Mouse (Mus musculus) forebrain, embryonic 14.5 days (tissue): ENCODE data around the gene Acot8. TPM values are rescaled to one million over a fixed set of nuclear protein-coding genes. Genes with fewer than 3 reads are reported as not detected.
A peak's percentile ranks its signal among the peaks of the same experiment; 100 is the strongest.
"Not testable (repeated sequence)": the region's sequence is repeated elsewhere in the genome, so short reads cannot be mapped to it uniquely, and the experiment has no call there.

ENCODE experiments used
- ATAC-seq: fragments of 200-750 bp; cut with Nextera tagmentation; 2 replicates; pipeline ENCODE4 v1.8.0; 2017; ENCODE audit warnings: mild to moderate bottlenecking, moderate library complexity
- DNase-seq: peaks from one replicate; pipeline ENCODE4 v3.0.0-alpha.2; 2015; ENCODE audit warnings: low spot score
- H3K27ac ChIP-seq: fragments of 300-500 bp; sonication (generic); 2 replicates; pipeline ENCODE4 v1.5.1; 2014; ENCODE audit warnings: low read depth, mild to moderate bottlenecking, control low read depth, low read length, moderate library complexity
- H3K27me3 ChIP-seq: fragments of 300-500 bp; sonication (generic); replicated peaks from 2 replicates; pipeline ENCODE4 v1.6.1; 2014; ENCODE audit warnings: low read length, control low read depth, mixed read lengths; ENCODE audit not compliant: control insufficient read depth, insufficient read depth
- H3K36me3 ChIP-seq: fragments of 300-500 bp; sonication (generic); 2 replicates; pipeline ENCODE4 v1.6.1; 2014; ENCODE audit warnings: low read length, control low read depth; ENCODE audit not compliant: control insufficient read depth, insufficient read depth
- H3K4me1 ChIP-seq: fragments of 300-500 bp; sonication (generic); 2 replicates; pipeline ENCODE4 v1.6.1; 2014; ENCODE audit warnings: antibody characterized with exemption, low read length, control low read depth; ENCODE audit not compliant: control insufficient read depth, insufficient read depth
- H3K4me2 ChIP-seq: fragments of 300-500 bp; sonication (generic); 2 replicates; pipeline ENCODE4 v1.6.1; 2014; ENCODE audit warnings: mild to moderate bottlenecking, control low read depth, low read length
- H3K4me3 ChIP-seq: fragments of 300-500 bp; sonication (generic); 2 replicates; pipeline ENCODE4 v1.5.1; 2014; ENCODE audit warnings: low read depth, low read length, control low read depth
- H3K9ac ChIP-seq: fragments of 300-500 bp; sonication (generic); 2 replicates; pipeline ENCODE4 v1.6.1; 2014; ENCODE audit warnings: mild to moderate bottlenecking, low read length, control low read depth, moderate library complexity
- H3K9me3 ChIP-seq: fragments of 300-500 bp; sonication (generic); replicated peaks from 2 replicates; pipeline ENCODE4 v1.6.1; 2016; ENCODE audit warnings: low read length, control low read depth, mixed read lengths; ENCODE audit not compliant: control insufficient read depth
- WGBS: fragments of 180-500 bp; shearing (Covaris S2); extraction: QIAGEN DNeasy Blood & Tissue Kit; methylation state at CpG from one replicate; pipeline ENCODE4 v1.1.7; 2014; 5-methylcytosine and 5-hydroxymethylcytosine counted together
- polyA plus RNA-seq: library from polyadenylated mRNA; unstranded; fragments of >200 nt; fragmentation: Nextera tagmentation; extraction: Ambion mirVana; gene quantifications from 2 replicates; pipeline ENCODE4 v1.2.1, GENCODE M21; 2014

The Acot8 gene
- polyA plus RNA-seq, 1 experiment from 2014 or later = 12.0 TPM

DNA sequence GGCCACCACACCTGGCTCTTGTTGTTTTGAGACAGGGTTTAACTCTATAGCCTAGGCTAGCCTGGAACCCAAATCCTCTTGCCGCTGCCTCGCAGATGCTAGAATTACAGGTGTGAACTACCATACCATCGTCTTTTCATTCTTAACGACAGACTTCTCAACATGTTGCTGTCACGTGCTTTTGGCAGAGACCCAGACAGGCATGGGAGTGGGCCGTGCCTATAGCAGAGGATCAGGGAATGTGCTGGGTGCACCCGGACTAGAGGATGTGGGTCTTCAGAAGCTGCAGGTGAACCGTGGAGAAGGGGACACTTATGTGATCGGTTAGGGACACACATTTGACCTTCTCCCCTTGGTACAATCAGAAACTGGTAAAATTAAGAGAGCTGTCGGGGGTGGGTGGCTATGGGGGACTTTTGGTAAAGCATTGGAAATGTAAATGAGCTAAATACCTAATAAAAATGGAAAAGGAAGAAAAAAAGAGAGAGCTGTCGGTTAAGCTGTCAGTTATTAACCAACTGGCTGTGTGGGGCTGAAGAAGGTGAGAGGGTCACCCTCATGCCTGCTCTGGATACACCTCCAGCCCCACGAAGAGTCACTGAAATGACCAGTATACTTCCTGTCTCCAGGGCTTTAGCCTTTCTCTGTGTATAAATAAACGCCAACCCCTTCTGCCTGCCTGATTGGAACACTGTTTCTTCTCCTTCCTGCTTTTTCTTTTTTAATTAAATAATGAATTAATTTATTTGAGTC, 4.3 kb downstream of the Acot8 start:
- Histone ChIP-seq H3K4me2 (no peak overlapping the region), H3K36me3 (peaks cover 43% of the 10 kb centered on the region), H3K4me3 (no peak overlapping the region), H3K4me1 (peaks cover 5% of the 10 kb centered on the region; the same call in 1 of the 2 replicates), H3K9me3 (no peaks in the 10 kb centered on the region), H3K27me3 (no peaks in the 10 kb centered on the region), H3K9ac (no peak overlapping the region), H3K27ac (no peak overlapping the region)
- ATAC-seq = no peak
- 90% methylated on average over 13 of the region's 13 CpGs for WGBS
- no peak for DNase-seq

DNA sequence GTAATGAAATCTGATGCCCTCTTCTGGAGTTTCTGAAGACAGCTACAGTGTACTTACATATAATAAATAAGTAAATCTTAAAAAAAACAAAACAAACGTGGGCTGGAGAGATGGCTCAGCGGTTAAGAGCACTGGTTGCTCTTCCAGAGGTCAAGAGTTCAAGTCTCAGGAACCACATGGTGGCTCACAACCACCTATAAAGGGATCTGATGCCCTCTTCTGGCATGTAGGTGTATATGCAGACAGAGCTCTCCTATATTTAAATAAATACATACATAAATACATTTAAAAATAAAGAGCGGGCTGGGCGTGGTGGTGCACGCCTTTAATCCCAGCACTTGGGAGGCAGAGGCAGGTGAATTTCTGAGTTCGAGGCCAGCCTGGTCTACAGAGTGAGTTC, 6.1 kb downstream of the Acot8 start:
- H3K4me3 ChIP-seq, H3K4me1 ChIP-seq, H3K9ac ChIP-seq, H3K9me3 ChIP-seq, H3K4me2 ChIP-seq, ATAC-seq, H3K27ac ChIP-seq, H3K27me3 ChIP-seq: not testable (repeated sequence)
- peaks cover 56% of the 10 kb centered on the region for H3K36me3 ChIP-seq
- 82% methylated on average over 6 of the region's 6 CpGs for WGBS
- peak; percentile 28 for DNase-seq

DNA sequence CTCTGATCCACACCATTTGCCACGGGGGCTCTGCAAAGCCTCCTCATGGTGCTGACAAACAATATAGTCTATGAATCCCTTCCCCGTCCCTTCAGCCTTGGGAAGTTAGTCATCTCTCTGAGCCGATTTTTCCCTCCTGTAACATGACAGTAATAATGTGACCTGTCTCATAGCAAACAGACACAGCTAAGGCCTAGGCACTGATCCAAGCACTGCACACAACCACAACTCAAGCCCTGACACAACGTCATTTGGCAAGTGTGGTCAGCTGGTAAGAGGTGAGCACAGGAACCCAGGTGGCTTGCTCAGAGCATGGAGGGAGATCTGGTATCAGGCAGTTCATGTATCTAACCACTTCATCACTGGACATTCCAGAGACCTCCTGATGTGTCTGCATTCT, 8.8 kb downstream of the Acot8 start:
- no peak overlapping the region for H3K9ac ChIP-seq
- H3K36me3 ChIP-seq = peaks cover 78% of the 10 kb centered on the region
- no peaks in the 10 kb centered on the region for H3K4me1 ChIP-seq
- no peak overlapping the region for H3K27ac ChIP-seq
- no peak overlapping the region for H3K4me2 ChIP-seq
- H3K4me3 ChIP-seq = no peak overlapping the region
- ATAC-seq = no peak
- 88% methylated on average over 4 of the region's 4 CpGs for WGBS
- H3K27me3 ChIP-seq = no peaks in the 10 kb centered on the region
- no peaks in the 10 kb centered on the region for H3K9me3 ChIP-seq
- no peak for DNase-seq

DNA sequence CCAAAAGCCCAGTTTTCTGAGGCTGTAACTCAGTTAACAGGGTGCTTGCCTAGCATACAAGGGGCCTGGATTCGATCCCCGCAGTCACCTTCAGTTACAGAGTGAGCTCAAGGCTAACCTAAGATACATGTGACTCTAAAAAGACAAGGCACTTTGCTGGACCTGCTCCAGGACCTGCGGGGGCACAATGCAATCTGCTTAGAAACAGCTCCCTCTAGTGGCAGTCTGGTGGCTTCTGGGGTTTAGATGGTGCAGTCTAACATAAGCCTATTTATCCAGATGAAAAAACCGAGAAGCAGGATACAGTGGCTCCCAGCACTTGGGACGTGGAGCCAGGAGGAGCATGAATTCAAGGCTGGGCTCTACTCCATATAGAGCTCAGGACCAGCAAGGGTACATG, 10.4 kb downstream of the Acot8 start:
- Histone ChIP-seq H3K27me3 (no peaks in the 10 kb centered on the region), H3K4me1 (no peaks in the 10 kb centered on the region), H3K9me3 (no peaks in the 10 kb centered on the region), H3K9ac (no peak overlapping the region), H3K4me3 (no peak overlapping the region), H3K4me2 (no peak overlapping the region), H3K27ac (no peak overlapping the region), H3K36me3 (peaks cover 66% of the 10 kb centered on the region)
- peak; percentile 94 for DNase-seq
- ATAC-seq = peak; percentile 38
- 25% methylated on average over 5 of the region's 5 CpGs for WGBS

DNA sequence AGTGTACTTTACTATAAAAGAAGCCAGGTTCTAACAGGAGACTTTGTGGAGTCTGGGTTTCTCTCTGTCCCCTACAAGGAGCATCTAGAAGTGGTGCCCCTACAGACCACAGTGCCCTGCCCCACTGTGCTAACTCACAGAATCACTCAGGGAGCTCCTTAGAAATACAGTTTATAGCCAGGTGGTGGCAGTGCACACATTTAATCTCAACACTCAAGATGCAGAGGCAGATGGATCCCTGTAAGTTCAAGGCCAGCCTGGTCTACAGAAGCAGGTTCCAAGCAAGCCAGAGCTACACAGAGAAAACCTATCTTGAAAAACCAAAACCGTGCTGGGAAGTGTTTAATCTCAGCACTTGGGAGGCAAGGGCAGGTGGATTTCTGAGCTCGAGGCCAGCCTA, 10.9 kb downstream of the Acot8 start:
- H3K9ac ChIP-seq = no peak overlapping the region
- H3K4me2 ChIP-seq = no peak overlapping the region
- ATAC-seq = no peak
- H3K27me3 ChIP-seq = no peaks in the 10 kb centered on the region
- 99% methylated on average over 2 of the region's 2 CpGs for WGBS
- DNase-seq = peak; percentile 20
- H3K27ac ChIP-seq = no peak overlapping the region
- no peaks in the 10 kb centered on the region for H3K4me1 ChIP-seq
- peaks cover 68% of the 10 kb centered on the region for H3K36me3 ChIP-seq
- no peaks in the 10 kb centered on the region for H3K9me3 ChIP-seq
- no peak overlapping the region for H3K4me3 ChIP-seq

DNA sequence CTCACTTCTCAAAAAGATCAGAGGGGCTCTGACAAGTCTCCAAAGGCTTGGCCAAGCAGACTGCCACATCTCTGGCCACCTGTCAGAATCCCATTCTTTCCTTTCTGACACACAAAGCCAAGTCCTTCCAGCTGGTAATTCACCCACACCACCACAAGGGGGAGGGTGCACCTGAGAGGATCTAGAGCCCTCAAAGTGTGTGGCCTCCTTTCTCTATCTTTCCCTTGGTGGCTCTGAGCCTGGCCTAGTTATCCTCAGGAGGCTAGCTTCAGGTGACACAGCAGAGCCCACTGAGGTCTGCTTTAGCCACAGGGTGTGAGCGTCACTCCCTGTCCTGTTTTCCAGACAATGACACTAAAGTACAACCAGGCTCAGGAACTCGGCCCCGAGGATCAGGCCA, 11.4 kb downstream of the Acot8 start:
- Histone ChIP-seq H3K4me3 (no peak overlapping the region), H3K27ac (no peak overlapping the region), H3K9ac (no peak overlapping the region), H3K36me3 (peaks cover 67% of the 10 kb centered on the region), H3K27me3 (no peaks in the 10 kb centered on the region), H3K4me2 (no peak overlapping the region), H3K4me1 (no peaks in the 10 kb centered on the region), H3K9me3 (no peaks in the 10 kb centered on the region)
- DNase-seq (peak; percentile 54), ATAC-seq (no peak)
- WGBS = 83% methylated on average over 3 of the region's 3 CpGs

DNA sequence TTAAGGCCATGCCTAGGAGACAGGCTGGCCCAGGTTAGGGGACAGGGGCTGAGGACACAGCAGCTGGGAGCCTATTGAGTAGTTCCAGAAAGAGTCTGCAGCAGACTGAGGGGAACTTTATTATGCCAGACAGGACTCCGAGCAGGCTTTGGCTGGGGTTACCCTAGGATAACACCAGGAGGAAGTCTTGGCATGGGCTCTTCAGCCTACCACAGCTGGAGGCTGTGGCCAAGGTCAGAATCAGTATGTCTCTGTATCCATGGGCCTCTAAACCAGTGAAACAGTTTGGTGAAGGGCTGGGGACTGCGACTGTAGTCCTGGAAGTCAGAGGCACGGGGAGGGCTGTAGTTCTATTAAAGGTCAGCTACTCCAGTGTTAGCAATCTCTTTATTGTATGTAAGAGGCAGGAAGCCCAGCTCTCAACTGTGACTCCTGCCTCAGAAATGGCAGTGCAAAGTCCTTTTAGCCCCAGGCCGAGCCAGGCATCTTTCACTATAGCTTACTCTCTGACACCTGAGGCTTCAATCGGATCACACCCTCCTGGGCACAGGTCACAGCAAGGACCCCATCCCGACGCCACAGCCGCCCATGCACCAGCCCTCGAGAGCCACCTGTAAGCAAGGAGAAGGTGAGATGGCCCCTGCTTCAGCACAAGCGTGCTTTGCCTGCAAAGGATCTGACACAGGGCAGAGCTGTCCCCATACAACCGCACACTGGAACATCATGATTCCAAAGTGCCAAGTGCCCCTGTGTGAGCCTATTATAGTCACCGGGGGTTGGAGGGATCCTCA, 12.1 kb downstream of the Acot8 start:
- Histone ChIP-seq H3K9me3 (no peaks in the 10 kb centered on the region), H3K4me3 (no peak overlapping the region), H3K36me3 (peaks cover 60% of the 10 kb centered on the region), H3K27me3 (no peaks in the 10 kb centered on the region), H3K4me2 (no peak overlapping the region), H3K4me1 (no peaks in the 10 kb centered on the region), H3K27ac (no peak overlapping the region), H3K9ac (no peak overlapping the region)
- no peak for ATAC-seq
- no peak for DNase-seq
- 94% methylated on average over 12 of the region's 12 CpGs for WGBS

DNA sequence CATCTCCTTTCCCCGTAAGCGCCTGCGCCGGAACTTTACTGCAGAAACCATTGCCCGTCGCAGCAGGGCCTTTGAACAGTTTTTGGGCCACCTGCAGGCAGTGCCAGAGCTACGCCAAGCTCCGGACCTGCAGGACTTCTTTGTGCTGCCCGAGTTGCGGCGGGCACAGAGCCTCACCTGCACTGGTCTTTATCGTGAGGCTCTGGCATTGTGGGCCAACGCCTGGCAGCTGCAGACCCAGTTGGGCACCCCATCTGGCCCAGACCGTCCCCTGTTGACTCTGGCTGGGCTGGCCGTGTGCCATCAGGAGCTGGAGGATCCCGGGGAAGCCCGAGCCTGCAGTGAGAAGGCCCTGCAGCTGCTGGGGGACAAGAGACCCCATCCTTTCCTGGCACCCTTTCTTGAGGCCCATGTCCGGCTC, 12.8 kb downstream of the Acot8 start:
- WGBS = 95% methylated on average over 18 of the region's 18 CpGs
- no peak for ATAC-seq
- no peak for DNase-seq

DNA sequence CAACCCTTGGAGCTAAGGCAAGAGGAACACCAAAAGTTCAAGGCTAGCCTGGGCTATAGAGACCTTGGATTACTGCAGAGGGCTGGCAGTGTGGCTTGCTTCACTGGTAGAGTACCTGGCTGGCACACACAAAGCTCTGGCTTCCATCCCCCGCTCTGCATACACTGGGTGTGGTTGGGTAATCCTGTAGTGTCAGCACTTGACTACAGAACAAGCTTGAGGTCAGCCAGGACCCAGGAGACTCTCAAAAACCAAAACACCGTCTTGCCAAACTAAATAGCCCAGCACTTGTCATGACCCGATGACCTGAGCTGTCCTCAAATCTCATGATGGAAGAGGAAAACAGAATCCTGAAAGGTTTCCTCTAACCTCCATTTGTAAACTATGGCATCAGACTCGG, 14.2 kb downstream of the Acot8 start:
- Histone ChIP-seq H3K9ac (no peak overlapping the region), H3K27ac (no peak overlapping the region), H3K4me1 (0 out of 2 replicates have a peak, but pooled peaks cover 2% of the 10 kb centered on the region), H3K4me2 (no peak overlapping the region), H3K9me3 (no peaks in the 10 kb centered on the region), H3K27me3 (no peaks in the 10 kb centered on the region), H3K4me3 (no peak overlapping the region), H3K36me3 (peaks cover 41% of the 10 kb centered on the region)
- DNase-seq = no peak
- 89% methylated on average over 4 of the region's 4 CpGs for WGBS
- ATAC-seq = no peak

More for the DNA sequence above, 12.8 kb downstream of the Acot8 start:
- H3K4me3 ChIP-seq = no peak overlapping the region
- no peak overlapping the region for H3K9ac ChIP-seq
- H3K27ac ChIP-seq = no peak overlapping the region
- peaks cover 55% of the 10 kb centered on the region for H3K36me3 ChIP-seq
- no peaks in the 10 kb centered on the region for H3K9me3 ChIP-seq
- H3K4me1 ChIP-seq = no peaks in the 10 kb centered on the region
- H3K27me3 ChIP-seq = no peaks in the 10 kb centered on the region
- H3K4me2 ChIP-seq = no peak overlapping the region
